Mouse (Mus musculus) stomach, embryonic 16.5 days (tissue): ENCODE data around the gene Cd55. TPM values are rescaled to one million over a fixed set of nuclear protein-coding genes. Genes with fewer than 3 reads are reported as not detected.

Experiments used
- ATAC-seq: fragments of 200-750 bp; cut with Nextera tagmentation; 2 replicates; pipeline ENCODE4 v1.8.0; 2017; ENCODE audit warnings: moderate number of reproducible peaks, moderate TSS enrichment; ENCODE audit not compliant: insufficient read depth, low FRiP score
- H3K27ac ChIP-seq: fragments of 300-500 bp; sonication (generic); 2 replicates; pipeline ENCODE4 v1.5.1; 2014; ENCODE audit warnings: low read length
- H3K27me3 ChIP-seq: fragments of 300-500 bp; sonication (generic); 2 replicates; pipeline ENCODE4 v1.6.1; 2014; ENCODE audit warnings: low read length, control low read depth, mixed read lengths; ENCODE audit not compliant: control insufficient read depth, insufficient read depth
- H3K36me3 ChIP-seq: fragments of 300-500 bp; sonication (generic); 2 replicates; pipeline ENCODE4 v1.6.1; 2014; ENCODE audit warnings: low read length; ENCODE audit not compliant: control insufficient read depth, insufficient read depth
- H3K4me1 ChIP-seq: fragments of 300-500 bp; sonication (generic); 2 replicates; pipeline ENCODE4 v1.6.1; 2014; ENCODE audit warnings: low read length, control low read depth, mixed read lengths; ENCODE audit not compliant: control insufficient read depth, insufficient read depth
- H3K4me2 ChIP-seq: fragments of 300-500 bp; sonication (generic); 2 replicates; pipeline ENCODE4 v1.6.1; 2014; ENCODE audit warnings: low read depth, low read length, mixed read lengths
- H3K4me3 ChIP-seq: fragments of 300-500 bp; sonication (generic); replicated peaks from 2 replicates; pipeline ENCODE4 v1.5.1; 2014; ENCODE audit warnings: mild to moderate bottlenecking, low read length
- H3K9ac ChIP-seq: fragments of 300-500 bp; sonication (generic); 2 replicates; pipeline ENCODE4 v1.6.1; 2014; ENCODE audit warnings: low read length
- H3K9me3 ChIP-seq: fragments of 300-500 bp; sonication (generic); replicated peaks from 2 replicates; pipeline ENCODE4 v1.6.1; 2016; ENCODE audit warnings: low read length, control low read depth; ENCODE audit not compliant: control insufficient read depth
- WGBS: fragments of 180-500 bp; shearing (Covaris S2); extraction: QIAGEN DNeasy Blood & Tissue Kit; methylation state at CpG from one replicate; pipeline ENCODE4 v1.1.7; 2014; 5-methylcytosine and 5-hydroxymethylcytosine counted together
- polyA plus RNA-seq: library from polyadenylated mRNA; unstranded; fragments of >200 nt; fragmentation: Nextera tagmentation; extraction: Ambion mirVana; gene quantifications from 2 replicates; pipeline ENCODE4 v1.2.1, GENCODE M21; 2015

The Cd55 gene
- polyA plus RNA-seq, result 53.9 and 55.3 TPM in 2 replicates

GRCm38 (mm10) chr1:130462084-130462861 is at the start of gene Cd55:
TSS of gene Cd55 (minus strand) at chr1:130462744.
- Histone ChIP-seq H3K4me3 (peak within 1 kb of the TSS; percentile 81), H3K27me3 (no peaks in the 10 kb centered on the region), H3K27ac (peak within 1 kb of the TSS; percentile 83), H3K9me3 (no peaks in the 10 kb centered on the region), H3K36me3 (no peaks in the 10 kb centered on the region), H3K4me1 (peaks cover 5% of the 10 kb centered on the region), H3K4me2 (peak within 1 kb of the TSS; percentile 66), H3K9ac (peak within 1 kb of the TSS; percentile 82)
- peak; percentile 91 for ATAC-seq
- WGBS, result under 1% methylated on average over 45 of the region's 45 CpGs

DNA sequence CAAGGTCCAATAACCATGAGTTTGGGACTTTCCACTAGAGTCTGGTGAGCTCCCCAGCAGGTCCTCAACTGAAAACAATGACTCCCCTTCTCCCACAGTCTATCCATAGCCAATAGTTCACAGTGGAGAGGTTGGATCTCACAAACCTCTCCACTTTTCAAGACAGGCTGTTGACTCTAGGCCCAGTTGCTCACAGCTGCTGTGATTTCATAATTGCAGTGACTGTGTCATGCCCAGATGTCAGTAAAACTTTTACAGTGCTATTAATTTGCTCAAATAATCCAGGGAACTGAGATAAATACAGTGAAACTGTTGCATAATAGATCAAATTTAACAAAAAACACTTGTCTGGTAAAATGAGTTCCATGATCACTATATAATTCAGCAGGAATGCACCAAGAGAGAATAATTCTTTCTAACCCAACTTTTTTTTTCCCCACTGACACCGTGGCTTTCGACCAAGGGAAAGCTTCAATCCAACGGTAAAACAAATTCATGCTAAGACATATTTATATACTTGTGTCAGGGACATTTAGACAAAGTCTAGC is 49.4 kb upstream of the Cd55 start:
- Histone ChIP-seq H3K9me3 (no peaks in the 10 kb centered on the region), H3K9ac (no peak overlapping the region), H3K27ac (peak overlapping the region; percentile 43; the same call in 1 of the 2 replicates), H3K36me3 (no peaks in the 10 kb centered on the region), H3K4me3 (no peak overlapping the region), H3K27me3 (no peaks in the 10 kb centered on the region), H3K4me1 (peaks cover 27% of the 10 kb centered on the region), H3K4me2 (no peak overlapping the region)
- ATAC-seq, result peak; percentile 71
- 38% methylated on average over 3 of the region's 3 CpGs for WGBS

GRCm38 (mm10) chr1:130508957-130509350 is 46.4 kb upstream of the Cd55 start:
- Histone ChIP-seq H3K27me3 (no peaks in the 10 kb centered on the region), H3K36me3 (no peaks in the 10 kb centered on the region), H3K4me1 (peaks cover 20% of the 10 kb centered on the region), H3K9ac (no peak overlapping the region), H3K9me3 (no peaks in the 10 kb centered on the region), H3K4me2 (peak overlapping the region; percentile 4; the same call in 1 of the 2 replicates), H3K27ac (peak overlapping the region; percentile 80), H3K4me3 (no peak overlapping the region)
- 17% methylated on average over 2 of the region's 2 CpGs for WGBS
- ATAC-seq, result peak; percentile 82

GRCm38 (mm10) chr1:130508030-130508956 is 45.7 kb upstream of the Cd55 start:
- H3K4me1 ChIP-seq, result peaks cover 16% of the 10 kb centered on the region
- H3K4me3 ChIP-seq, result no peak overlapping the region
- 56% methylated on average over 6 of the region's 6 CpGs for WGBS
- ATAC-seq, result peak; percentile 24; the same call in 1 of the 2 replicates
- H3K4me2 ChIP-seq, result peak overlapping the region; percentile 4; the same call in 1 of the 2 replicates
- no peaks in the 10 kb centered on the region for H3K9me3 ChIP-seq
- no peaks in the 10 kb centered on the region for H3K27me3 ChIP-seq
- no peak overlapping the region for H3K9ac ChIP-seq
- H3K27ac ChIP-seq, result peak overlapping the region; percentile 80
- H3K36me3 ChIP-seq, result no peaks in the 10 kb centered on the region

GRCm38 (mm10) chr1:130507408-130507807 is 44.9 kb upstream of the Cd55 start:
- 60% methylated on average over 2 of the region's 2 CpGs for WGBS
- H3K27ac ChIP-seq, result no peak overlapping the region
- H3K4me3 ChIP-seq, result no peak overlapping the region
- ATAC-seq, result no peak
- no peak overlapping the region for H3K9ac ChIP-seq
- H3K4me2 ChIP-seq, result no peak overlapping the region
- H3K27me3 ChIP-seq, result no peaks in the 10 kb centered on the region
- peaks cover 13% of the 10 kb centered on the region for H3K4me1 ChIP-seq
- no peaks in the 10 kb centered on the region for H3K36me3 ChIP-seq
- H3K9me3 ChIP-seq, result no peaks in the 10 kb centered on the region

GRCm38 (mm10) chr1:130499962-130500361 is 37.4 kb upstream of the Cd55 start:
- Histone ChIP-seq H3K9ac (no peak overlapping the region), H3K27ac (no peak overlapping the region; the same call in 1 of the 2 replicates), H3K4me2 (no peak overlapping the region), H3K9me3 (no peaks in the 10 kb centered on the region), H3K4me1 (no peaks in the 10 kb centered on the region), H3K27me3 (no peaks in the 10 kb centered on the region), H3K4me3 (no peak overlapping the region), H3K36me3 (no peaks in the 10 kb centered on the region)
- WGBS, result 70% methylated on average over 2 of the region's 2 CpGs
- no peak for ATAC-seq

DNA sequence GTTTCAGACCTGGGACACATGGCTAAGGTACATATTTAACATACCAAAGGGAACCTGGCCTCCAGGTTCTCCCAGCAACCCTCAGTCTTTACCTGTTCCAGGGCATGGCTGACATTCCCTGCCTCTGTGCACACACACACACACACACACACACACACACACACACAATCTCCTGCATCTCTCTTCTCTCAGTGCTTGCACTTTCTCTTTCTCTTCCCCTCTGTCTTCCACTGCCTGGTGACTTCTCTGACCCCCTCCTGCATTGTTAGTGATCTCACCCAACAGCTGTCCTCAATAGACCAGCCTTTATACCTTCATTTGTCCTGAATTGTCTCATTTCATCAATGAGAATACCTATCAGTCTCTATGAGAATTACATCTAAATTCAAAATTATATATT is 35.8 kb upstream of the Cd55 start:
- Histone ChIP-seq H3K4me2 (no peak overlapping the region), H3K36me3 (no peaks in the 10 kb centered on the region), H3K4me1 (no peaks in the 10 kb centered on the region), H3K27ac (no peak overlapping the region), H3K9ac (no peak overlapping the region), H3K27me3 (no peaks in the 10 kb centered on the region), H3K4me3 (no peak overlapping the region), H3K9me3 (no peaks in the 10 kb centered on the region)
- ATAC-seq, result no peak

DNA sequence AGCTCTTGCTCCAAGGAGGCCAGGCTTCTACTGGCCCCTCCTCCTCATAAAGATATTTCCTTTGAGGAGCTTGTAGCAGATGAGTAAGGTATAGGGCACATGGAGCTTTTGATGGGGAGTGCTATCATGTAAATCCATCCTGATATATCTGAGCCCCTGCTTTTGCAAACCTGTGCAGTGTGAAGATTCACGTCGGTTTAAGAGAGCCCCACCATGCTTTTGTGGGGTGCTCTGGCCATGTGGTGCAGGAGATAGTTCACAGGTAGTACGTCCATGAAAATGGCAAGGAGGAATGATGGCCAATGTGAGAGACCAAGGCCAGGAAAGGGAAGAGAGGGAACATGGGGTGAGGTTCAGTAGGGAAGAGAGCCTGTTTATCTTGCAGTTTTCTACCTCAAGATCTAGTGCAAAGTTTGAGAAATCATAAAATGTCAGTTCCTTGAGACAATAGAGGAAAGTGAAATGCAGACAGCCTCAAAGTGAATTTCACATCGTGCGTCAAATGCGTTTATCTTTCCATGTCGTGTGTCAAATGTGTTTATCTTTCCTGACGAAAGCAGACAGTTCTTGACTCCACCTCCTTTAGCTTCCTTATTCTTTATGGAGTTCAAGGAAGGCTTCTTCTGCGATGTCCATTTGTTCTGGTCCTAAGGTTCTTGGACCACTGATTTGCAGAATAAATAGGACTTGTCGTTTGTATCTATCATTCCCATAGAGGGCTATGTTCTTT is 24.4 kb upstream of the Cd55 start:
- peaks cover 8% of the 10 kb centered on the region for H3K4me1 ChIP-seq
- no peaks in the 10 kb centered on the region for H3K36me3 ChIP-seq
- no peak overlapping the region for H3K4me3 ChIP-seq
- no peaks in the 10 kb centered on the region for H3K9me3 ChIP-seq
- H3K27me3 ChIP-seq, result no peaks in the 10 kb centered on the region
- H3K27ac ChIP-seq, result no peak overlapping the region
- no peak overlapping the region for H3K4me2 ChIP-seq
- 48% methylated on average over 10 of the region's 10 CpGs for WGBS
- ATAC-seq, result no peak
- H3K9ac ChIP-seq, result no peak overlapping the region
